Mouse (Mus musculus) layer of hippocampus, adult 11-12 months (tissue): ENCODE measurements around the gene Mylpf.
A peak's percentile ranks its signal among the peaks of the same experiment; 100 is the strongest.

Experiments
- DNase-seq: peaks from one replicate; pipeline ENCODE4 v3.0.0; 2022; ENCODE audit warnings: low spot score

The Mylpf gene

GRCm38 (mm10) chr7:127260309-127261111 lies 51.8 kb downstream of the Mylpf start, which contains the start of gene Dctpp1:
Dctpp1 (minus strand) TSS chr7:127260709.
- peak; percentile 99 for DNase-seq

GRCm38 (mm10) chr7:127262218-127262961 lies 53.7 kb downstream of the Mylpf start:
- no peak for DNase-seq

GRCm38 (mm10) chr7:127263526-127263925 lies 54.8 kb downstream of the Mylpf start:
- DNase-seq, result no peak
